Mouse (Mus musculus) hindbrain, embryonic 11.5 days (tissue): ENCODE measurements at regions not wholly inside any gene's neighbourhood (a gene's known extent, or its start where the extent isn't known, plus 50 kb on each side); places are given as distances from the start of the nearest gene placed in this dataset.

Source experiments
- ATAC-seq: fragments of 200-750 bp; cut with Nextera tagmentation; 2 replicates; pipeline ENCODE4 v1.8.0; 2017; ENCODE audit warnings: mild to moderate bottlenecking, moderate TSS enrichment, moderate library complexity; ENCODE audit not compliant: low FRiP score
- DNase-seq: peaks from one replicate; pipeline ENCODE4 v3.0.0-alpha.2; 2015; ENCODE audit warnings: low spot score
- H3K27ac ChIP-seq: fragments of 300-500 bp; sonication (generic); 2 replicates; pipeline ENCODE4 v1.5.1; 2014; ENCODE audit warnings: mild to moderate bottlenecking, low read depth, low read length
- H3K27me3 ChIP-seq: fragments of 300-500 bp; sonication (generic); 2 replicates; pipeline ENCODE4 v1.6.1; 2014; ENCODE audit warnings: mild to moderate bottlenecking, low read length, moderate library complexity, mixed read lengths; ENCODE audit not compliant: control insufficient read depth, insufficient read depth
- H3K36me3 ChIP-seq: fragments of 300-500 bp; sonication (generic); 2 replicates; pipeline ENCODE4 v1.6.1; 2014; ENCODE audit warnings: mild to moderate bottlenecking, low read length, moderate library complexity, mixed read lengths; ENCODE audit not compliant: control insufficient read depth, insufficient read depth
- H3K4me1 ChIP-seq: fragments of 300-500 bp; sonication (generic); replicated peaks from 2 replicates; pipeline ENCODE4 v1.6.1; 2014; ENCODE audit warnings: low read length, mixed read lengths; ENCODE audit not compliant: control insufficient read depth, insufficient read depth
- H3K4me2 ChIP-seq: fragments of 300-500 bp; sonication (generic); replicated peaks from 2 replicates; pipeline ENCODE4 v1.6.1; 2014; ENCODE audit warnings: mild to moderate bottlenecking, low read depth, low read length
- H3K4me3 ChIP-seq: fragments of 300-500 bp; sonication (generic); 2 replicates; pipeline ENCODE4 v1.5.1; 2014; ENCODE audit warnings: low read depth, low read length
- H3K9ac ChIP-seq: fragments of 300-500 bp; sonication (generic); 2 replicates; pipeline ENCODE4 v1.6.1; 2014; ENCODE audit warnings: low read depth, low read length
- H3K9me3 ChIP-seq: fragments of 300-500 bp; sonication (generic); 2 replicates; pipeline ENCODE4 v1.6.1; 2016; ENCODE audit warnings: low read length; ENCODE audit not compliant: control insufficient read depth
- WGBS: fragments of 180-500 bp; shearing (Covaris S2); extraction: QIAGEN DNeasy Blood & Tissue Kit; methylation state at CpG from one replicate; pipeline ENCODE4 v1.1.7; 2014; 5-methylcytosine and 5-hydroxymethylcytosine counted together

DNA sequence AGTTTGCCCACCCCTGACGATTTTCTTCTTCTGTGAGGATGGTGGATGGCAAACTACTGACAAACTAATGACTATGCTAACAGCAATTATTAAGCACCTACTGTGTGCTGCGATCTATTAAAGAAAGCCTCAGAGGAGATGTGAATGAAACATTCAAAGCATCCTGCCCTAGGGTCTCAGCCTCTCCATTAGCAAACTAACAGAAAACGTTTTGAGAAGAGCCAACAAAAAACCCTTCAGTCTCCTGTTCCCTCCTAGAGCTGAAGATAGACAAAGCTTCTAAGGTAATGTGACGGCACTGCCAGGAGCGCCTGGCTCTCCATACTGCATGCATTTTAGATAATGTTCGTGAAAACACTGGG is 270.4 kb upstream of the Irx3 start:
- WGBS, result 14% methylated on average over 6 of the region's 6 CpGs
- DNase-seq (no peak), ATAC-seq (no peak)
- Histone ChIP-seq H3K9me3 (no peaks in the 10 kb centered on the region), H3K4me2 (no peak overlapping the region), H3K4me1 (no peaks in the 10 kb centered on the region), H3K4me3 (no peak overlapping the region), H3K36me3 (no peaks in the 10 kb centered on the region), H3K27me3 (0 out of 2 replicates have a peak, but pooled peaks cover 2% of the 10 kb centered on the region), H3K9ac (no peak overlapping the region), H3K27ac (no peak overlapping the region)

DNA sequence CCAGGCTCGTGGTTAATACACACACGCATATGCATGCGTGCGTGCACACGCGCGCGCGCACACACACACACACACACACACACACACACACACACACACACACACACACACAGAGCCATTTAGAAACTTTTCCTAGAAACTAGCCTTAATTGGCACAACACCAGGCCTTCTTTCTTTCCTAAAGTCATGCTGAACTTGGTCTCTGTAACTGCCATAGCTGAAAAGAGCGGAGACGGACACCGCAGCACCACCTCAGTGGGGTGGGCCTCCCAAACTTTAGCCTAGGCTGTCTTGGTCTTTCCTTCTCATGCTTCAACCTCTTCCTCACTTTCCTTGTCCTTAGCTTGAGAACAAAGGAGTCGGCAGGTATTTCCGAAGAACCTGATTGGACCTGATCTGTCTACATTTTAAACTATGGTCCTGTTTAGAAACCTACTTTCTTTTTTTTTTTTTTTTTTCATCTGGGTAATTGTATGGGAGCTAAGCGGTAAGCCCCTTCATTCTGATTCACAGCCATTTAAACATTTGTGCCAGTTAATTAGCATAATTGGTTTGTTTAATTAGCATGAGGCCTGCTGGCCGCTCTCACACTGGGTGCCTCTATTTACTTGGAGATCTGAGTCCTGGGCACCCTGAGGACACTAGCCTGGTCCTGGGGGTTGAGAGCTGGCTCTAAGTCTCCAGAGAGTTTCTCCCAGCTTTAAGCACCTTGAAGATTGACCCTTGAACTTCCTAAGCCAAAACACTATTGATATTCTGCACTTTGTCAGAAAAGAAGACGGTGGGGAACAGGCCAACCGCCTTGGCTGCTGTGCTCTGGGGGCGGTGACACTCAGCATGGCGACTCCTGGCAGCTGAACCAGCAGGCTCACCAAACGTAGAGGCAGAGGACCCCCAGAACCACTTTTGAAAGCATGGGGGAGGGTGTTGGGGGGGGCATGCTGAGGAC is 269.7 kb upstream of the Irx3 start:
- H3K9me3 ChIP-seq, result no peaks in the 10 kb centered on the region
- no peaks in the 10 kb centered on the region for H3K36me3 ChIP-seq
- 27% methylated on average over 21 of the region's 21 CpGs for WGBS
- peaks cover 3% of the 10 kb centered on the region; the same call in 1 of the 2 replicates for H3K4me1 ChIP-seq
- no peak overlapping the region for H3K4me3 ChIP-seq
- ATAC-seq (no peak), DNase-seq (peak; percentile 17)
- H3K27me3 ChIP-seq, result 0 out of 2 replicates have a peak, but pooled peaks cover 2% of the 10 kb centered on the region
- no peak overlapping the region for H3K27ac ChIP-seq
- H3K9ac ChIP-seq, result no peak overlapping the region
- no peak overlapping the region for H3K4me2 ChIP-seq

DNA sequence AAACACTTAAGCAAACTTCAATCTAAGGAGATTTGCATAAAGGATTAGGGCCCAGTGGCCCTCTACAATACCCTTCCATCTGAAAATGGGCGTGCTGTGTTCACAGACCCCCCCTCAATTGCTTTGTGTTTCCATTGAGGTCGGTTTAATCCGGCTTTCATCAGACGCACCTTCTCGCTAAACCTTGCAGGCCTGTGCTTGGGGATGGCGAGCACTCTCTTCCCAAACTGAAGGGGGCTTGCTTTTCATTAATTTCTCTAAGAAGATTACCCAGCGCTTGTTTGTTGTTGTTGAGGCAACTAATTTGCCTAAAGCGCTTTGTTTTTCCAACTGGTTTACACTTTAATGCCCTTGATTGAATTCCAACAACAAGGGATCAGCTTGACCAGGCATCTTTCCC is 268.8 kb upstream of the Irx3 start:
- Histone ChIP-seq H3K36me3 (no peaks in the 10 kb centered on the region), H3K4me3 (no peak overlapping the region), H3K27ac (no peak overlapping the region), H3K9ac (no peak overlapping the region), H3K4me1 (peaks cover 3% of the 10 kb centered on the region; the same call in 1 of the 2 replicates), H3K27me3 (0 out of 2 replicates have a peak, but pooled peaks cover 2% of the 10 kb centered on the region), H3K9me3 (no peaks in the 10 kb centered on the region), H3K4me2 (no peak overlapping the region)
- DNase-seq (peak; percentile 12), ATAC-seq (no peak)
- WGBS, result 13% methylated on average over 8 of the region's 8 CpGs

DNA sequence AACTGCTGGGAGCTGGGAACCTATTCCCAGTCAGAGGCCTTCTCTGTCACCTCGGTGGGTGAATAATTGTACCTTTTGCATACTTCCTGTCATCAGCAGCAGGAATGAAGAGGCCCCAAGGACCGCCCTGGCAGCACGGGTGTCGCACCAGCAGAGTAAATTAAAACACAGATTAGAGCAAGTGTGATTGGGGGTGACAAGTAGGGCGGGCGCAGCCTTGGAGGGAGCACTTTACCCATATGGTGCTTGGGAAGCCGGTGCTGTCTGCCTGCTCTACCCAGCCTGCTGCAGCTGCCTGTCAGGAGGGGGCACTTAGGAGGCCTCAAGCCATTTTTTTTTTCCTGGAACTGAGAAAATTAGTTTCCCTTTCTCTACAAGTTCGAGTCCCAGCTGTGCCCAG is 264.6 kb upstream of the Irx3 start:
- Histone ChIP-seq H3K4me1 (peaks cover 11% of the 10 kb centered on the region), H3K27me3 (peaks cover 4% of the 10 kb centered on the region; the same call in 1 of the 2 replicates)
- DNase-seq, result no peak

DNA sequence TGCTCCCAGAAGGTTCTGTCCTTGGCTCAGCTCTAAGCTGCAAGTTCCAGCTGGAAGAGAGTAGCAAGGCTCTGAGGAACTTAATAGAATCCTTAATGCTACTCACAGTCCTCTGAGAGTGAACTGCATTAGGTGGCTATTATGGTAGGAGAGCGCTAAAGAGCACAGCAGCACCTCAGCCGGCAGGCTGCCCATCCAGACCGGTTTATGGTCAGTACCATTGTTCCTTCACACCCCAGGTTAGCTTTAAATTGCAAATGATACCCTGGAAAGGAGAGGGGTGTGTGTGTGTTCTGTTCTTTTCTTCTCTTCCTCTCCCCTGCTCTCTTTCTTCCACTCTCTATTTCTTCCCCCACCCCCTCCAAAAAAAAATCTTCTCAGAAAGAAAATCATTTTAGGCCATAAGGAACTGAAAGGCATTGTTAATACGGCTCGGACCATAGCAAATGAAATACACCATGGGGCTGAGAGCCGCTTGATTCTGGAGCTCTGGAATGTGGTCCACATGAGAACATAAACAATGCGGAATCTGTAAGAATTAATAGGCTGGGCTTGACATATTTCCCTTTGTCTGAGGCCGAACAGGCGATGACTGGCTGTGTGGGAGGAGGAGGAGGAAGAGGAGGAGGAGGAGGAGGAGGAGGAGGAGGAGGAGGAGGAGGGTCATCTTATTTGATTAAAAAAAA is 263.8 kb upstream of the Irx3 start:
- Histone ChIP-seq H3K27me3 (peaks cover 3% of the 10 kb centered on the region; the same call in 1 of the 2 replicates), H3K36me3 (no peaks in the 10 kb centered on the region), H3K4me3 (no peak overlapping the region), H3K9me3 (no peaks in the 10 kb centered on the region), H3K27ac (peak overlapping the region; percentile 59; the same call in 1 of the 2 replicates), H3K4me2 (no peak overlapping the region), H3K4me1 (peaks cover 11% of the 10 kb centered on the region), H3K9ac (no peak overlapping the region)
- WGBS, result 3% methylated on average over 7 of the region's 9 CpGs
- DNase-seq, result no peak
- no peak; the same call in 1 of the 2 replicates for ATAC-seq

More for the DNA sequence above, 264.6 kb upstream of the Irx3 start:
- 24% methylated on average over 8 of the region's 8 CpGs for WGBS
- Histone ChIP-seq H3K36me3 (no peaks in the 10 kb centered on the region), H3K27ac (0 out of 2 replicates have a peak overlapping the region, but pooled peaks have one; percentile 17), H3K9ac (no peak overlapping the region), H3K4me3 (no peak overlapping the region), H3K4me2 (no peak overlapping the region), H3K9me3 (no peaks in the 10 kb centered on the region)
- ATAC-seq, result peak; percentile 65

DNA sequence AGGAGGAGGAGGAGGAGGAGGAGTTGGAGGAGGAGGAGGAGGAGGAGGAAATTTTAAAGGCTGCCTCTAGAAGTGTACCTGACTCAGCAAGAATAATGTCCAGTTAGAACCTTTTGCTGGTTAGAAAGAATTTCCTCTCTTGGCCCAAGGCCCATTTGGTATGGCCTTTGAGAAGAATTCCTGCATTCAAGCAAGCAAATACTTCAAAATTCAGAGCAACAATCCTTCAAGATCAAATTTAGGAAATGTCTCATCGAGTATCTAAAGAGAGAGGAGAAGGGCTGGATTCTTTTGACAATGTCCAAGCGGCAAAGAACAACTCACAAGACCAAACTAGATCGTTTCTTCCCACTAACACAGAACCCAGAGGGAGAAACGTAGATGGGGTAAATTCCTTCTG is 263.1 kb upstream of the Irx3 start:
- DNase-seq, result no peak
- peaks cover 11% of the 10 kb centered on the region for H3K4me1 ChIP-seq
- no peaks in the 10 kb centered on the region for H3K36me3 ChIP-seq
- peak overlapping the region; percentile 59; the same call in 1 of the 2 replicates for H3K27ac ChIP-seq
- H3K9me3 ChIP-seq, result no peaks in the 10 kb centered on the region
- no peak overlapping the region for H3K4me2 ChIP-seq
- H3K27me3 ChIP-seq, result peaks cover 3% of the 10 kb centered on the region; the same call in 1 of the 2 replicates
- H3K9ac ChIP-seq, result no peak overlapping the region
- H3K4me3 ChIP-seq, result no peak overlapping the region
- 15% methylated on average over 4 of the region's 4 CpGs for WGBS
- no peak for ATAC-seq

DNA sequence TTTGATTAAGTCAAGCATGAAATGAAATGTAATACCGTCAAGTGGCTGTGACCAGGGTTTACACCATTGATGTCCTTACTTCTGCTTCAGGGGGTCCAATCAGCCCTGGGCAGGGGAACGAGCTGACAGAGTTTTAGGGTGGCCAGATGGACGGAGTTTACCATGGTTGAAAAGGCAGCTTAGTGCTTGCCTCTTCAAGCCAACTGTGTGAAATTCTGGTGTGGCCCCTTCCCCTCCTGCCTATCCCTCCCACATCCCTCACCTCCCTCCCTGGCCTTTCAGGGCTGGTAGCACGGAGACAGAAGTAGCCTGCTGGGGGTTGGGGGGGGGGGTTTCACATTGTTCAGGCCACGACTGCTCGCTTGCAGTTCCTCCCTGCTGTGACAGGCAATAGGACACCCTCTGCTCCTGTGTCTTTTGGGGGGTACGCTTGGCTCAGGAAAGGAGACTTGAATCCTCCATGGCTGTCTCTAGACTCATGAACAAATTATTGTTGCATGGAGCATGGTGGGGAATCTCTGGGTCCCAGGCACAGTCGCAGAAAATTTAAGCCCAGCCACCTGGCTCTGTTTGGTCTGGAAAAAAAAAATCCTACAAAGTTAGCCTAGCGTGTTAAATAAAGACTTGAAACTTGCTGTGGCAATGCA is 262.4 kb upstream of the Irx3 start:
- Histone ChIP-seq H3K9ac (no peak overlapping the region), H3K4me3 (no peak overlapping the region), H3K27ac (peak overlapping the region; percentile 2; the same call in 1 of the 2 replicates), H3K9me3 (no peaks in the 10 kb centered on the region), H3K4me2 (no peak overlapping the region), H3K4me1 (peaks cover 11% of the 10 kb centered on the region), H3K27me3 (peaks cover 3% of the 10 kb centered on the region; the same call in 1 of the 2 replicates), H3K36me3 (no peaks in the 10 kb centered on the region)
- 3% methylated on average over 8 of the region's 9 CpGs for WGBS
- ATAC-seq (peak; percentile 51), DNase-seq (no peak)

DNA sequence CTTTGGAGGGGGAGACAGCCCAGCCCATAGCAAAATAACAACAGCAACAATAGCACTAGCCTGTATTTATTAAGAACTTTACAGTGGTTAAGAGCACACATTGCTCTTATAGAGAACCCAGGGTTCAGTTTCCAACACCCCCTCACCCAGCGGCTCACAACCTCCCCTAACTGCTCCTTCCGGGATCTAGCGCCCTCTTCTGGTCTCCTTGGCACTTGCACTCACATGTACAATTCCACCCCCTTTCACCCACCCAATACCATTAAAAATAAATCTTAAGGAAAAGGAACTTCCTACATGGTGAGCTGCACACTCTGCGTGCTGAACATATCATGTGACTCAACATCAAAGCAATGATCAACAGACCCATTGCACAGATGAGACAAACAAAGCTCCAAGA is 261.5 kb upstream of the Irx3 start:
- Histone ChIP-seq H3K36me3 (no peaks in the 10 kb centered on the region), H3K9ac (no peak overlapping the region), H3K4me2 (no peak overlapping the region), H3K4me3 (no peak overlapping the region), H3K27ac (no peak overlapping the region), H3K9me3 (no peaks in the 10 kb centered on the region), H3K27me3 (peaks cover 3% of the 10 kb centered on the region; the same call in 1 of the 2 replicates), H3K4me1 (peaks cover 13% of the 10 kb centered on the region)
- DNase-seq (no peak), ATAC-seq (no peak)
- WGBS, result 77% methylated on average over 4 of the region's 4 CpGs
